In genomic region chr8:71272286-71273150, GRCm38 (mm10) we compare ENCODE assay signal across 7 mouse cellular contexts. TPM values are rescaled to one million over a fixed set of nuclear protein-coding genes. Genes with fewer than 3 reads are reported as not detected.
DNase-seq lines count a peak whose midpoint lies in the region; ATAC-seq lines count a peak whose summit lies in the region.

Myo9b (plus strand) TSS chr8:71272714.
Haus8 (minus strand) TSS chr8:71272934.

- peaks cover 7% of the 10 kb centered on the region for H3K36me3 ChIP-seq in embryonic facial prominence, embryonic 12.5 days
- H3K36me3 ChIP-seq in limb, embryonic 11.5 days (ENCODE audit: control insufficient read depth, insufficient read depth, low read length) = no peaks in the 10 kb centered on the region; the same call in 1 of the 2 replicates
- H3K36me3 ChIP-seq in midbrain, embryonic 14.5 days (ENCODE audit: control insufficient read depth, insufficient read depth, low read length) = peaks cover 4% of the 10 kb centered on the region; the same call in 1 of the 2 replicates

- H3K4me2 ChIP-seq in embryonic facial prominence, embryonic 12.5 days (replicated peaks) = peak within 1 kb of the TSS; percentile 69
- H3K4me2 ChIP-seq in limb, embryonic 11.5 days (ENCODE audit: low read depth, severe bottlenecking) = peak within 1 kb of the TSS; percentile 80
- peak within 1 kb of the TSS; percentile 86 for H3K4me2 ChIP-seq in midbrain, embryonic 14.5 days (ENCODE audit: low read length)

- ATAC-seq in embryonic facial prominence, embryonic 12.5 days (ENCODE audit: insufficient number of reproducible peaks, insufficient read depth, low FRiP score, low TSS enrichment) = peak; percentile 99
- ATAC-seq in limb, embryonic 11.5 days (ENCODE audit: insufficient number of reproducible peaks, low FRiP score, low TSS enrichment, low read depth) = peak; percentile 98
- peak; percentile 98 for ATAC-seq in midbrain, embryonic 14.5 days (ENCODE audit: low FRiP score, low TSS enrichment)

- no peaks in the 10 kb centered on the region for H3K9me3 ChIP-seq in embryonic facial prominence, embryonic 12.5 days
- no peaks in the 10 kb centered on the region for H3K9me3 ChIP-seq in limb, embryonic 11.5 days (ENCODE audit: control insufficient read depth, low read length)
- H3K9me3 ChIP-seq in midbrain, embryonic 14.5 days (ENCODE audit: control insufficient read depth, low read length) = no peaks in the 10 kb centered on the region

- peak within 1 kb of the TSS; percentile 85 for H3K27ac ChIP-seq in embryonic facial prominence, embryonic 12.5 days
- peak within 1 kb of the TSS; percentile 73; the same call in 1 of the 2 replicates for H3K27ac ChIP-seq in limb, embryonic 11.5 days (replicated peaks; ENCODE audit: low read depth, low read length)
- H3K27ac ChIP-seq in midbrain, embryonic 14.5 days (replicated peaks; ENCODE audit: low read depth, low read length) = peak within 1 kb of the TSS; percentile 80

- peak within 1 kb of the TSS; percentile 69 for H3K9ac ChIP-seq in embryonic facial prominence, embryonic 12.5 days
- H3K9ac ChIP-seq in limb, embryonic 11.5 days (ENCODE audit: low read length) = peak within 1 kb of the TSS; percentile 77
- H3K9ac ChIP-seq in midbrain, embryonic 14.5 days (replicated peaks; ENCODE audit: low read length) = peak within 1 kb of the TSS; percentile 69

- DNase-seq in adrenal gland, postnatal 25 days = peak; percentile 96
- DNase-seq in heart, adult 11 months = peak; percentile 100
- peak; percentile 99 for DNase-seq in kidney, adult 18-20 months
- peak; percentile 97 for DNase-seq in limb, embryonic 11.5 days (ENCODE audit: low spot score)
- peak; percentile 98 for DNase-seq in midbrain, embryonic 14.5 days
- DNase-seq in spleen, adult 18-20 months = peak; percentile 98 to 99

- 1% methylated on average over 83 of the region's 84 CpGs for WGBS in embryonic facial prominence, embryonic 12.5 days
- WGBS in limb, embryonic 11.5 days = under 1% methylated on average over 82 of the region's 84 CpGs
- under 1% methylated on average over 84 of the region's 84 CpGs for WGBS in midbrain, embryonic 14.5 days

- peaks cover 11% of the 10 kb centered on the region for H3K4me1 ChIP-seq in embryonic facial prominence, embryonic 12.5 days
- H3K4me1 ChIP-seq in limb, embryonic 11.5 days (ENCODE audit: control insufficient read depth, insufficient read depth, low read length) = peaks cover 7% of the 10 kb centered on the region
- H3K4me1 ChIP-seq in midbrain, embryonic 14.5 days (ENCODE audit: control insufficient read depth, insufficient read depth, low read length) = peaks cover 18% of the 10 kb centered on the region

- H3K4me3 ChIP-seq in embryonic facial prominence, embryonic 12.5 days = peak within 1 kb of the TSS; percentile 77
- peak within 1 kb of the TSS; percentile 75 for H3K4me3 ChIP-seq in limb, embryonic 11.5 days (ENCODE audit: low read depth, low read length)
- H3K4me3 ChIP-seq in midbrain, embryonic 14.5 days (replicated peaks; ENCODE audit: low read depth, low read length) = peak within 1 kb of the TSS; percentile 84

- H3K27me3 ChIP-seq in embryonic facial prominence, embryonic 12.5 days = no peaks in the 10 kb centered on the region
- no peaks in the 10 kb centered on the region for H3K27me3 ChIP-seq in limb, embryonic 11.5 days (ENCODE audit: control insufficient read depth, insufficient read depth, low read length)
- no peaks in the 10 kb centered on the region for H3K27me3 ChIP-seq in midbrain, embryonic 14.5 days (ENCODE audit: control insufficient read depth, insufficient read depth, low read length)

RNA-seq across cellular contexts. Expression of gene Myo9b, which starts in this region (rescaled TPM):
- total RNA-seq in adrenal gland, postnatal 25 days (2021) = 40.7 and 42.0 TPM in 2 replicates
- polyA plus RNA-seq in embryonic facial prominence, embryonic 12.5 days (2016; fragmentation: Nextera tagmentation; extraction: Ambion mirVana) = 32.8 and 34.0 TPM in 2 replicates
- polyA plus RNA-seq in limb, embryonic 11.5 days (2014; fragmentation: Nextera tagmentation; extraction: Ambion mirVana) = 23.0 and 25.3 TPM in 2 replicates
- 15.5 and 16.8 TPM in 2 replicates for polyA plus RNA-seq in midbrain, embryonic 14.5 days (2014; fragmentation: Nextera tagmentation; extraction: Ambion mirVana)

RNA-seq across cellular contexts. Expression of gene Haus8, which starts in this region (rescaled TPM):
- total RNA-seq in adrenal gland, postnatal 25 days (2021) = 19.6 and 21.5 TPM in 2 replicates
- polyA plus RNA-seq in embryonic facial prominence, embryonic 12.5 days (2016; fragmentation: Nextera tagmentation; extraction: Ambion mirVana) = 54.6 and 60.4 TPM in 2 replicates
- 66.8 and 70.3 TPM in 2 replicates for polyA plus RNA-seq in limb, embryonic 11.5 days (2014; fragmentation: Nextera tagmentation; extraction: Ambion mirVana)
- 52.0 and 59.5 TPM in 2 replicates for polyA plus RNA-seq in midbrain, embryonic 14.5 days (2014; fragmentation: Nextera tagmentation; extraction: Ambion mirVana)

Comparison
In these comparisons a context has a peak if more than half of its experiments do, and no peak if none do; other contexts are left out.
1. Peak in every context shown above with its lines: DNase-seq, ATAC-seq, H3K4me3 ChIP-seq and H3K27ac ChIP-seq.